Mouse (Mus musculus): ENCODE results near the gene Cpsf6. TPM values are rescaled to one million over a fixed set of nuclear protein-coding genes. Genes with fewer than 3 reads are reported as not detected.

Cpsf6 gene
- polyA plus RNA-seq, 2 experiments, result 119 to 144 TPM

DNA sequence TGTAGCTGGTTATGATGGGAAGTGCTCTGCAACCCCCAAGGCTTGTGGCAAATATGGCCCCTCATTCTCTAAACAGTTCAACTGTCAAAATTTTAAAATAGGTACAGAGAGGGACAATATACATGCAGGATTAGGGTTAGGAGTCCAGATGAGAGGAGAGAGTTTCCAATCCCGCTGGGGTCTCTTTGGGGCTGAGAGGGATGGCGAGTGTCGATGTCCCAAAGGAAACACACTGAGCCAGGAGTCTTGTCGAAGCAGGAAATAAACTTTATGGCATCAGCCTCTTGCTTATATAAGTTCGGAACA, 26.4 kb upstream of the Cpsf6 start:
- WGBS, result 84% methylated on average over 5 of the region's 5 CpGs
- Histone ChIP-seq H3K9ac (ENCODE audit: low read depth, low read length, severe bottlenecking) (no peak overlapping the region), H3K27ac (replicated peaks; ENCODE audit: low read depth, low read length) (no peak overlapping the region), H3K4me3 (replicated peaks; ENCODE audit: low read length) (no peak overlapping the region), H3K27me3 (ENCODE audit: control insufficient read depth, insufficient read depth, low read length) (no peaks in the 10 kb centered on the region), H3K4me2 (replicated peaks; ENCODE audit: low read depth, low read length, severe bottlenecking) (no peak overlapping the region), H3K9me3 (ENCODE audit: control insufficient read depth, low read length) (no peaks in the 10 kb centered on the region), H3K4me1 (ENCODE audit: control insufficient read depth, insufficient read depth, low read length) (no peaks in the 10 kb centered on the region), H3K36me3 (ENCODE audit: control insufficient read depth, insufficient read depth, low read length) (no peaks in the 10 kb centered on the region)
- no peak for TF ChIP-seq POLR2A (IDR thresholded peaks at IDR 0.05; ENCODE audit: borderline replicate concordance, extremely low read depth, insufficient read depth, insufficient read length)
- no peak for DNase-seq (ENCODE audit: low spot score)
- no peak for ATAC-seq (ENCODE audit: low FRiP score, low read depth)

DNA sequence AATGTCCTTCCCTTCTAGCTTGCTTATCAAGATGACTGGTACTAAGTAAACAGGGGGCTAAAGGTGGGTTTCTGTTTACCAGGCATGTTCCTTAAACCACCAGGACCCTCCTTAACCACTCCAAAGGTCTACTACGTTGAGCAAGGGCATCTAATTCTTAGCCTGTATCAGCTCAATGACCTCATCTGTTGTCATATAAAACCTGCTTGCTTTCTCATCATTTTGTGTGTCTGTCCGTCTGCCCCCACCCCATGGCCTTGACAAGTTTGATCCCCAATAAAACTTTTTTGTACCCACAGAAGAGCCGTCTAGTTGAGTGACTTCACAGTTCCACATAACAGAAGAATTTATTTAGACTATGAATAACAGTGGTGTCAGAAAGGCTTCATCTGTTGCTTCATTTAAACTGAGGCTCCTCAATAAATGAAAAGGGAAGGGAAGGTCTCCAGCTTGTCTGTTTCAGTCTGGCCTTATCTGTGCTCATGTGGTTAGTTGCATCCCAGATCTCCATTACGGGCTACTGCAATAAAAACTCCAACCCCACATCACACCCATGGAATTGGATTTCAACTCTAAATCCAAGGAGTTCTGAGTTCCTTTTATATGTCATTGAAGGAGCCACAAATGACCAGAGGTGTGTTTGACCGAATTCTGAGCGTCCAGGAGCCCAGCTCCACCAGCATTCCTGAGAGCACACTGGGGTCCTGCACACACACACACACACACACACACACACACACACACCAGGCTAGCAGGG, 25.9 kb upstream of the Cpsf6 start:
- TF ChIP-seq POLR2A (IDR thresholded peaks at IDR 0.05; ENCODE audit: borderline replicate concordance, extremely low read depth, insufficient read depth, insufficient read length), result no peak
- no peaks in the 10 kb centered on the region for H3K9me3 ChIP-seq (ENCODE audit: control insufficient read depth, low read length)
- no peaks in the 10 kb centered on the region for H3K36me3 ChIP-seq (ENCODE audit: control insufficient read depth, insufficient read depth, low read length)
- ATAC-seq (ENCODE audit: low FRiP score, low read depth) (no peak), DNase-seq (ENCODE audit: low spot score) (no peak)
- no peak overlapping the region for H3K4me2 ChIP-seq (replicated peaks; ENCODE audit: low read depth, low read length, severe bottlenecking)
- H3K9ac ChIP-seq (ENCODE audit: low read depth, low read length, severe bottlenecking), result no peak overlapping the region
- H3K27me3 ChIP-seq (ENCODE audit: control insufficient read depth, insufficient read depth, low read length), result no peaks in the 10 kb centered on the region
- 74% methylated on average over 6 of the region's 6 CpGs for WGBS
- no peak overlapping the region for H3K4me3 ChIP-seq (replicated peaks; ENCODE audit: low read length)
- H3K4me1 ChIP-seq (ENCODE audit: control insufficient read depth, insufficient read depth, low read length), result no peaks in the 10 kb centered on the region
- no peak overlapping the region for H3K27ac ChIP-seq (replicated peaks; ENCODE audit: low read depth, low read length)

DNA sequence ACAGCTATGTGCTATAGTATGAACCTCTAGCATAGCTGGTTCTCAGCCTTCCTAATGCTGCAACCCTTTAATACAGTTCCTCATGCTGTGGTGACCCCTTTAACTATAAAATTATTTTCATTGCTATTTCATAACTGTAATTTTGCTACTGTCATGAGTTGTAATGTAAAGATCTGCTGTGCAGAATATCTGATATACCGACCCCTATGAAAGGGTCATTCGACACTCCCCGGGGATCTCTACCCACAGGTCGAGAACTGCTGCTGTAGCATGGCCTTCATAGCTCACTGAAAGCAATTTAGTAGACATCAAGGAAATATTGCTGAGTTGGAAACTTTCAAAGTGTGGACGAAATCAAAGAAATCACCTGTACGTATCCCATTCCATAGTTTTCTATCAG, 24.6 kb upstream of the Cpsf6 start:
- Histone ChIP-seq H3K27me3 (ENCODE audit: control insufficient read depth, insufficient read depth, low read length) (no peaks in the 10 kb centered on the region), H3K27ac (replicated peaks; ENCODE audit: low read depth, low read length) (no peak overlapping the region), H3K9me3 (ENCODE audit: control insufficient read depth, low read length) (no peaks in the 10 kb centered on the region), H3K4me1 (ENCODE audit: control insufficient read depth, insufficient read depth, low read length) (no peaks in the 10 kb centered on the region), H3K36me3 (ENCODE audit: control insufficient read depth, insufficient read depth, low read length) (no peaks in the 10 kb centered on the region), H3K4me2 (replicated peaks; ENCODE audit: low read depth, low read length, severe bottlenecking) (no peak overlapping the region), H3K9ac (ENCODE audit: low read depth, low read length, severe bottlenecking) (no peak overlapping the region), H3K4me3 (replicated peaks; ENCODE audit: low read length) (no peak overlapping the region)
- no peak for DNase-seq (ENCODE audit: low spot score)
- no peak for TF ChIP-seq POLR2A (IDR thresholded peaks at IDR 0.05; ENCODE audit: borderline replicate concordance, extremely low read depth, insufficient read depth, insufficient read length)
- ATAC-seq (ENCODE audit: low FRiP score, low read depth), result no peak
- WGBS, result 86% methylated on average over 6 of the region's 6 CpGs

DNA sequence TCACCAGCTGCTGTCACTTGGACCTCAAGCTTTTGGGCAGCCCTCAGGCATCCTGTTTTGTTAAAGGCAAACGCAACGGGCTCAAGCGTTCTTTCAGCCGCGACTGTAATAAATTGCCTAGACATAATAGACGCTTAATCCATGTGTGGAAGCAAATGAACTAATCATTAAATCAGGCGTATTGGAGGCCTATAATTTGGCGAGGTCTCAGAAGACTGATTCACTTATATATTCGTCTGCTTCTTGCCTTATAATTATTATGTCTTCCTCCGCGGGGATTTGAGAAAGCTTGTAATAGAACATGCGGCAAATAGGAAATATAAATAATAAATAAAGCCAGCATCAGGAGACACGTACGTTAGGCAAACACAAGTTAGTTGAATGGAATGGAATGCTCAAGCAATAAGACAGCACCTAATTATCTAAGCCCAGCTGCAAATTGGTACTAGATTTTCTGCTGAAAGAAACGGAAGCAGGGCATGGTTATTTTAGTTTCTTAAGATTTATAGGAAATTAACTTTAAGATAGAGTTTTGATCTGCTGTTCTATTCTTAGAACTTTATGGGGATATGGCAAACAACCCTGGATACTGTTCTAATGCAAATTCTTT, 23.6 kb upstream of the Cpsf6 start:
- Histone ChIP-seq H3K4me2 (replicated peaks; ENCODE audit: low read depth, low read length, severe bottlenecking) (no peak overlapping the region), H3K27ac (replicated peaks; ENCODE audit: low read depth, low read length) (no peak overlapping the region), H3K4me1 (ENCODE audit: control insufficient read depth, insufficient read depth, low read length) (no peaks in the 10 kb centered on the region), H3K4me3 (replicated peaks; ENCODE audit: low read length) (no peak overlapping the region), H3K9ac (ENCODE audit: low read depth, low read length, severe bottlenecking) (no peak overlapping the region), H3K36me3 (ENCODE audit: control insufficient read depth, insufficient read depth, low read length) (no peaks in the 10 kb centered on the region), H3K9me3 (ENCODE audit: control insufficient read depth, low read length) (no peaks in the 10 kb centered on the region), H3K27me3 (ENCODE audit: control insufficient read depth, insufficient read depth, low read length) (no peaks in the 10 kb centered on the region)
- no peak for TF ChIP-seq POLR2A (IDR thresholded peaks at IDR 0.05; ENCODE audit: borderline replicate concordance, extremely low read depth, insufficient read depth, insufficient read length)
- 43% methylated on average over 15 of the region's 15 CpGs for WGBS
- no peak for ATAC-seq (ENCODE audit: low FRiP score, low read depth)
- no peak for DNase-seq (ENCODE audit: low spot score)

DNA sequence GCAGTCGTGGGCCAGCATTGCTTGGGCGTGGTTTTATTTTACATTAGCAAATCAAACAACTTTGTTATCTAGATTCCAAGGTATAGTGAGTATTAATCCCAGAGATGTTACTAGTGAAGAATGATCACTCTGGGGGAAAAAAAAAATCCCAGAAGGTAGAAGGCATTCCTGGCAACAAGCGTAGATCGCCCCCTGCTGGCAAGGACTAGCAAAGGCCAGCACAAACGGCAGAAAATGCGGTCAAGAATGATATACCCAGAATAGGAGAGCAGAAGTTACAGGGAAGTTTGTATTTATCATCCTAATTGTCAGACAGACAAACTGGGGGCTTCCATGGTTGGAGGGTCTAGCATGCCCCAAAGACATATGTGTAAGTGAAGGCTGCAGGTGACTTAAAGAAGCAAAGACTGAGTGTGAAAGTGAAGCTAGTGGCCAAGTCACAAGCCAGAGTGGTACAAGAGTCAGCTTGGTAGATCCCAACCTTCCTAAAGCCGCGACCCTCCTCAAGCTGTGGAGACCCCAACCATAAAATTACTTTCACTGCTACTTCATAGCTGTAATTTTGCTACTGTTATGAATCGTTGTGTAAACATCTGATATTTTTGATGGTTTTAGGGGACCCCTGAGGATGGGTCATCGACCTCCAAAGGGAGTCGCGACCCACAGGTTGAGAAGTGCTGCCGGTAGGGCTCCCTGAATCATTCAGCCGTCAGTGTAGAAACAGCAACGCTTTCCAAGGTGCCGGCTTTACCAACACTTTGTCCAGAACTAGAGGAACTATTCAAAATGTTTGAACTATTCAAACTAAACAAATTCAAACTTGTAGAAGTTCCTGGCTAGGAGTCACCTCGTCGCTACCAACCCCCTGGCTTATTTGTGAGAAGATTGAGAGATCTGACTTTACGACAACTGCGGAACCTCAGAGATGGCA, 22.9 kb upstream of the Cpsf6 start:
- Histone ChIP-seq H3K4me2 (replicated peaks; ENCODE audit: low read depth, low read length, severe bottlenecking) (no peak overlapping the region), H3K27ac (replicated peaks; ENCODE audit: low read depth, low read length) (no peak overlapping the region)
- WGBS, result 72% methylated on average over 20 of the region's 20 CpGs

More for the DNA sequence above, 22.9 kb upstream of the Cpsf6 start:
- H3K36me3 ChIP-seq (ENCODE audit: control insufficient read depth, insufficient read depth, low read length), result no peaks in the 10 kb centered on the region
- ATAC-seq (ENCODE audit: low FRiP score, low read depth) (no peak), DNase-seq (ENCODE audit: low spot score) (no peak)
- H3K9ac ChIP-seq (ENCODE audit: low read depth, low read length, severe bottlenecking), result no peak overlapping the region
- H3K4me3 ChIP-seq (replicated peaks; ENCODE audit: low read length), result no peak overlapping the region
- no peaks in the 10 kb centered on the region for H3K27me3 ChIP-seq (ENCODE audit: control insufficient read depth, insufficient read depth, low read length)
- H3K4me1 ChIP-seq (ENCODE audit: control insufficient read depth, insufficient read depth, low read length), result no peaks in the 10 kb centered on the region
- TF ChIP-seq POLR2A (IDR thresholded peaks at IDR 0.05; ENCODE audit: borderline replicate concordance, extremely low read depth, insufficient read depth, insufficient read length), result no peak
- no peaks in the 10 kb centered on the region for H3K9me3 ChIP-seq (ENCODE audit: control insufficient read depth, low read length)
